Mouse (Mus musculus) hindbrain, postnatal 0 days (tissue): ENCODE measurements around the gene Myo16. TPM values are rescaled to one million over a fixed set of nuclear protein-coding genes. Genes with fewer than 3 reads are reported as not detected.

Experiments
- ATAC-seq: fragments of 200-750 bp; cut with Nextera tagmentation; 2 replicates; pipeline ENCODE4 v1.8.0; 2017; ENCODE audit warnings: mild to moderate bottlenecking, moderate TSS enrichment, moderate library complexity
- DNase-seq: peaks from one replicate; pipeline ENCODE4 v3.0.0-alpha.2; 2015; ENCODE audit warnings: low spot score
- H3K27ac ChIP-seq: fragments of 300-500 bp; sonication (generic); 2 replicates; pipeline ENCODE4 v1.5.1; 2014; ENCODE audit warnings: mild to moderate bottlenecking
- H3K27me3 ChIP-seq: fragments of 300-500 bp; sonication (generic); 2 replicates; pipeline ENCODE4 v1.6.1; 2014; ENCODE audit warnings: low read length, mixed read lengths; ENCODE audit not compliant: insufficient read depth
- H3K36me3 ChIP-seq: fragments of 300-500 bp; sonication (generic); 2 replicates; pipeline ENCODE4 v1.6.1; 2014; ENCODE audit warnings: low read length, mixed read lengths; ENCODE audit not compliant: insufficient read depth
- H3K4me1 ChIP-seq: fragments of 300-500 bp; sonication (generic); 2 replicates; pipeline ENCODE4 v1.6.1; 2014; ENCODE audit warnings: antibody characterized with exemption, low read length, mixed read lengths; ENCODE audit not compliant: insufficient read depth
- H3K4me2 ChIP-seq: fragments of 300-500 bp; sonication (generic); 2 replicates; pipeline ENCODE4 v1.6.1; 2014; ENCODE audit warnings: low read depth, mild to moderate bottlenecking, low read length, moderate library complexity, mixed read lengths
- H3K4me3 ChIP-seq: fragments of 300-500 bp; sonication (generic); 2 replicates; pipeline ENCODE4 v1.5.1; 2014; ENCODE audit warnings: low read length
- H3K9ac ChIP-seq: fragments of 300-500 bp; sonication (generic); replicated peaks from 2 replicates; pipeline ENCODE4 v1.6.1; 2014; ENCODE audit warnings: mild to moderate bottlenecking, low read length, moderate library complexity, mixed read lengths
- H3K9me3 ChIP-seq: fragments of 300-500 bp; sonication (generic); 2 replicates; pipeline ENCODE4 v1.6.1; 2016; ENCODE audit warnings: low read length, mixed read lengths
- CTCF ChIP-seq: IDR thresholded peaks from 2 replicates; pipeline ENCODE4 v1.5.1; 2016; ENCODE audit warnings: antibody characterized with exemption, control low read depth, low read depth
- WGBS: fragments of 180-500 bp; shearing (Covaris S2); extraction: QIAGEN DNeasy Blood & Tissue Kit; methylation state at CpG from one replicate; pipeline ENCODE4 v1.1.7; 2014; 5-methylcytosine and 5-hydroxymethylcytosine counted together
- polyA plus RNA-seq: library from polyadenylated mRNA; unstranded; fragments of >200 nt; fragmentation: Nextera tagmentation; extraction: Ambion mirVana; gene quantifications from 2 replicates; pipeline ENCODE4 v1.2.1, GENCODE M21; 2015
- total RNA-seq: library from RNA; depleted of rRNA; stranded (reverse); fragments of >200 nt; gene quantifications from 2 replicates; pipeline ENCODE4 v1.2.3, GENCODE M21; 2014

The Myo16 gene
- total and polyA plus RNA-seq, 2 experiments from 2014 or later: 8.7 to 71.2 TPM

DNA sequence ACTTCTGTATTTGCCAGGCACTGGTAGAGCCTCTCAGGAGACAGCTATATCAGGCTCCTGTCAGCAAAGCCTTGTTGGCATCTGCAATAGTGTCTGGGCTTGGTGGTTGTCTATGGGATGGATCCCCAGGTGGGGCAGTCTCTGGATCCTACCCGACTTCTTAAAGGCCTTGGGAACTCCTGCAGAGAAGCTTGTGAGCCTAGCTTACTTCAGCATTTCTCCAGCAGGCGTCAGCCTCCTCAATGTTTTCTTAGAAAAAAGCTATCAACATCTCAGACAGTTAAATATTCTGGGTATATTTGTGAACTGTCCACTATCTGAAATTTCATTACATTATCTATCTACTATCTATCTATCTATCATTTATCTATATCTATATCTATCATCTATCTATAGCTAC is 315.9 kb downstream of the Myo16 start:
- ATAC-seq: no peak
- Histone ChIP-seq H3K27me3 (no peaks in the 10 kb centered on the region), H3K4me3 (no peak overlapping the region), H3K9me3 (no peaks in the 10 kb centered on the region), H3K36me3 (no peaks in the 10 kb centered on the region), H3K9ac (no peak overlapping the region), H3K4me2 (no peak overlapping the region), H3K27ac (no peak overlapping the region), H3K4me1 (no peaks in the 10 kb centered on the region)
- WGBS: 45% methylated on average over 2 of the region's 2 CpGs
- TF ChIP-seq CTCF: peak; percentile 37; the same call in 1 of the 2 replicates
- DNase-seq: peak; percentile 55

DNA sequence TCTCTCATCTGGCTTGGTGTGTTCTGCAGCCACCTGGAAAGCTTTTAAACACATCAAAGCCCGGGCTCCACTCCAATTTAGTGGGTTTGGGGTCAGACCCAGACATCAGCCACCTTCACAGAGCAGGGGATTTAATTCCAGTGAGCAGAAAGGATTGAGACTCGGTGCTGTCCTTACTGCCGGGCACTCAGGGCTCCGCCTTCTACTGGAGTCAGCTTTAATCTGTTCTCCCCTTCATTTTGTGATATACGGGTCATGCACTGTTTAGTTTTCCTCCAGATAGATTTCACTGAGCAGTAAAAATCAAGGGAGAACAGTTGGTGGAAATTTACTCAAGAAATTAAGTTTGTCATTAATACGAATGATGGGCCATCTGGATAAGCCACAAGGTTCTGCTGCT is 316.6 kb downstream of the Myo16 start:
- Histone ChIP-seq H3K4me3 (no peak overlapping the region), H3K27ac (no peak overlapping the region), H3K9ac (no peak overlapping the region), H3K36me3 (no peaks in the 10 kb centered on the region), H3K4me2 (no peak overlapping the region), H3K27me3 (no peaks in the 10 kb centered on the region), H3K4me1 (no peaks in the 10 kb centered on the region), H3K9me3 (no peaks in the 10 kb centered on the region)
- TF ChIP-seq CTCF: no peak
- no peak for DNase-seq
- ATAC-seq: no peak
- 58% methylated on average over 6 of the region's 6 CpGs for WGBS

DNA sequence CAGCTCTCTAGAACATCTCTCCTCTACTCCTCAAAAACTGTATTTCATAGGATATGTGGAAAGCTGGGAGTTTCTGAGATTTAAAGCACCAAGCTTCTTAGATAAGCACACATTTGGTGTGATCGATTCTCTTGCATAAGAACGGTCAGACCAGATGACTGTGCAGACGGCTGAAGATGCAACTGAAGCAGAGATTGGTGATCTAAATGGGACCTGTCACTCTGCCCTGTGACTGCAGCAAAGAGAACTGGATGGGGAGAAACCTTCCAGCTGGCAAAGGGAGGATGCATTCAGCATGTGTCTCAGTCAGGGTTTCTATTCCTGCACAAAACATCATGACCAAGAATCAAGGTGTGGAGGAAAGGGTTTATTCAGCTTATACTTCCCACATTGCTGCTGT is 318.7 kb downstream of the Myo16 start:
- no peaks in the 10 kb centered on the region for H3K9me3 ChIP-seq
- no peak overlapping the region for H3K27ac ChIP-seq
- no peaks in the 10 kb centered on the region for H3K4me1 ChIP-seq
- H3K36me3 ChIP-seq: 0 out of 2 replicates have a peak, but pooled peaks cover 6% of the 10 kb centered on the region
- ATAC-seq (no peak), DNase-seq (no peak)
- no peak overlapping the region for H3K4me2 ChIP-seq
- H3K27me3 ChIP-seq: no peaks in the 10 kb centered on the region
- WGBS: 80% methylated on average over 3 of the region's 3 CpGs
- H3K9ac ChIP-seq: no peak overlapping the region
- no peak for TF ChIP-seq CTCF
- no peak overlapping the region for H3K4me3 ChIP-seq

DNA sequence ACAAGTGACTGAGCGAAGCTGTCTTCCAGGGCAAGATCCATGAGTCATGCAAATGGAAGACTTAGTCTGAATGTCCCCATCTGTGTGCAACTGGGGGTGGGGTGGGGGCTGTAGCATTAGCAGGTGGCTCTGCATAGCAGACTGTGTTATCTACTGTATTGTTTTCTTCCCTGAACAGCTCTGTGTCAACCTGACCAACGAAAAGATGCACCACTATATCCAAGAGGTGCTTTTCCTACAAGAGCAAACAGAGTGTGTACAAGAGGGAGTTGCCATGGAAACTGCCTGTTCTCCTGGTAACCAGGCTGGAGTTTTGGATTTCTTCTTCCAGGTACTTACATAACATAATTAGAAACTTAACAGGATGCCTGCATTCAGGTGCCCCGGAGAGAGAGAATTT is 320.7 kb downstream of the Myo16 start:
- WGBS: 67% methylated on average over 3 of the region's 3 CpGs
- H3K4me1 ChIP-seq: no peaks in the 10 kb centered on the region
- H3K9me3 ChIP-seq: no peaks in the 10 kb centered on the region
- DNase-seq: peak; percentile 33
- H3K27me3 ChIP-seq: no peaks in the 10 kb centered on the region
- H3K4me2 ChIP-seq: no peak overlapping the region
- H3K9ac ChIP-seq: no peak overlapping the region
- H3K36me3 ChIP-seq: 0 out of 2 replicates have a peak, but pooled peaks cover 6% of the 10 kb centered on the region
- TF ChIP-seq CTCF: no peak
- ATAC-seq: 0 out of 2 replicates have a peak, but pooled peaks have one; percentile 10
- H3K27ac ChIP-seq: no peak overlapping the region
- no peak overlapping the region for H3K4me3 ChIP-seq

DNA sequence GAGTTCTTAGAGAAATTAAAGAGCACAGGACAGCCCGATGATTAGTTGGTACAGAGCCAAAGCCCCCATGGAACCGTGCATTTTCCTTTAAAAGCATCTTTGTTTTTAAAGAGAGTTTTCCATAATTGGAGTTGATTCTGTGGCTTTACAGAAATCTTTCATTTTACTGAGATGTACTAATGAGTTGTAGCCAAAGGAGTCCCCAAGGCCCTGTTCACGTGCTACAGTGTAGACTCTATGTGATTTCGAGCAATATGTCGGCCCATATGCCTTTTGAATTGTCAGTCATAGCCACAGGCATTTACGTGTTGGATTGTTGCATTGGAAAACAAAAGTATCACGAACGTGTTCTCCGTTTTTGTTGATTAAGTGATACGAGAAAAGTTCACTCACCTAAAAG is 325.3 kb downstream of the Myo16 start:
- Histone ChIP-seq H3K9ac (no peak overlapping the region), H3K27me3 (no peaks in the 10 kb centered on the region), H3K9me3 (no peaks in the 10 kb centered on the region), H3K27ac (no peak overlapping the region), H3K4me3 (no peak overlapping the region), H3K4me2 (no peak overlapping the region), H3K36me3 (0 out of 2 replicates have a peak, but pooled peaks cover 6% of the 10 kb centered on the region), H3K4me1 (no peaks in the 10 kb centered on the region)
- no peak for DNase-seq
- no peak for TF ChIP-seq CTCF
- WGBS: 65% methylated on average over 10 of the region's 10 CpGs
- no peak for ATAC-seq

DNA sequence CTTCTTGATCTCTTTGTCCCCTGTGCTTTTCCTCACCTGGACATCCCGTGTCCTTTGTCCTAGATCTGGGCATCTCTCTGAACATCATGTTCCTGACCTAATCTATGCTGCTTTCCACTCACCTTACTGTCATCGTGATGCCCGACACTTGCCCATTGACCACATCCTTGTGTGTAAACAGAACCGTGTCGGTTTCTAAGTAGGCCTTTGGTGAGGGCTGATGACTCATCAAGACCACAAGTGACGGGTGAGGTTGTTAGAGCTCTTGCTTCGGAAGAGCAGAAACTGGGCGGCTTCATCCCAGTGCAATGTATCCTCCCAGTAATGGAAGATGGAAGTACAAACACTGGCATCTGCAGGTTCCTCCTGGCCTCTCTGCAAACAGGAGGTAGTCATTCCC is 327.1 kb downstream of the Myo16 start:
- H3K4me1 ChIP-seq: no peaks in the 10 kb centered on the region
- H3K4me3 ChIP-seq: no peak overlapping the region
- no peak overlapping the region for H3K4me2 ChIP-seq
- no peaks in the 10 kb centered on the region for H3K9me3 ChIP-seq
- H3K36me3 ChIP-seq: 0 out of 2 replicates have a peak, but pooled peaks cover 6% of the 10 kb centered on the region
- H3K27ac ChIP-seq: no peak overlapping the region
- H3K9ac ChIP-seq: no peak overlapping the region
- ATAC-seq (no peak), DNase-seq (no peak)
- no peaks in the 10 kb centered on the region for H3K27me3 ChIP-seq
- 89% methylated on average over 8 of the region's 8 CpGs for WGBS
- no peak for TF ChIP-seq CTCF

DNA sequence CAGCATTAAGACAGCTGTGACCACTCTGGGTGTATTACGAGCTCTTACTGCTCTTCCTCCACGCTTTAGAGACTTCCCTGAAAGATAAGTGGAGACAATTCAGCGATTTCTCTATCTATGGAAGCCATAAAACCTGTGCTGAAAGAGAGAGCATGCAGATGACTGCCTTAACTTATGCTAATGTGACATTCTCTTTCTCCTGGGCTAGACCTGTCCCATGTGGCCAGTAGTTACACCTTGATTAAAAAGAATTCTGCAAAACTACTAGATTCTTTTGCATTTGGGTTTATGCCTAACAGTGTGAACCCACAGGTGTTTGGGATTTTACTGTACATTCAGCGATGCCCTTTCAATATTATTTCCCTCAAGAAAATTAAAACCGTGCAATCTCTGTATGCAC is 328.4 kb downstream of the Myo16 start:
- no peak overlapping the region for H3K27ac ChIP-seq
- WGBS: 82% methylated on average over 5 of the region's 5 CpGs
- H3K4me1 ChIP-seq: no peaks in the 10 kb centered on the region
- ATAC-seq (no peak), DNase-seq (no peak)
- no peak overlapping the region for H3K4me3 ChIP-seq
- H3K9ac ChIP-seq: no peak overlapping the region
- TF ChIP-seq CTCF: no peak
- no peaks in the 10 kb centered on the region for H3K27me3 ChIP-seq
- H3K4me2 ChIP-seq: no peak overlapping the region
- no peaks in the 10 kb centered on the region for H3K36me3 ChIP-seq
- no peaks in the 10 kb centered on the region for H3K9me3 ChIP-seq
